Mouse (Mus musculus): Measurements from ENCODE around the gene Lypd6. TPM values are rescaled to one million over a fixed set of nuclear protein-coding genes. Genes with fewer than 3 reads are reported as not detected.

Gene Lypd6
- total and polyA plus RNA-seq, 3 experiments: not detected

- Histone ChIP-seq H3K27ac (ENCODE audit: control insufficient read depth, low read depth, low read length) (no peak overlapping the region), H3K4me3 (ENCODE audit: control insufficient read depth in 1 of 2, insufficient read depth in 1 of 2, low read depth in 2 of 2, low read length in 2 of 2) (no peak overlapping the region), H3K4me1 (ENCODE audit: control insufficient read depth in 1 of 2, insufficient read depth in 2 of 2, low read length in 2 of 2) (no peaks in the 10 kb centered on the region), H3K79me2 (ENCODE audit: control insufficient read depth, insufficient read depth, low read length, poor library complexity) (no peaks in the 10 kb centered on the region), H3K9ac (ENCODE audit: control insufficient read depth, low read depth, low read length, poor library complexity, severe bottlenecking) (no peak overlapping the region), H3K9me3 (replicated peaks; ENCODE audit: insufficient read depth, low read length) (no peaks in the 10 kb centered on the region), H3K27me3 (ENCODE audit: control insufficient read depth in 1 of 2, insufficient read depth in 2 of 2, low read length in 2 of 2) (no peaks in the 10 kb centered on the region), H3K36me3 (ENCODE audit: control insufficient read depth in 1 of 2, insufficient read depth in 2 of 2, low read length in 2 of 2) (no peaks in the 10 kb centered on the region)
- TF ChIP-seq UBTF (IDR thresholded peaks at IDR 0.05; ENCODE audit: borderline replicate concordance, insufficient read depth, low read depth, low read length) (no peak), KAT2A (conservative IDR thresholded peaks at IDR 0.05; ENCODE audit: low read depth, low read length) (no peak), ZKSCAN1 (IDR thresholded peaks at IDR 0.05; ENCODE audit: low read depth, low read length) (no peak), EP300 (IDR thresholded peaks at IDR 0.05; ENCODE audit: low read depth in 1 of 2, low read length in 2 of 2) (no peak), POLR2A (IDR thresholded peaks at IDR 0.05; ENCODE audit: control insufficient read depth in 1 of 2, insufficient read depth in 1 of 2, low read depth in 1 of 2, low read length in 2 of 2, poor library complexity in 1 of 2) (no peak), MEF2A (IDR thresholded peaks at IDR 0.05; ENCODE audit: extremely low read depth, insufficient replicate concordance, low read depth, low read length, poor library complexity, severe bottlenecking) (no peak), POLR2AphosphoS5 (IDR thresholded peaks at IDR 0.05; ENCODE audit: borderline replicate concordance, low read depth, low read length) (no peak), USF2 (IDR thresholded peaks at IDR 0.05; ENCODE audit: borderline replicate concordance in 1 of 2, insufficient read depth in 1 of 2, low read depth in 1 of 2, low read length in 2 of 2) (no peak), POLR2AphosphoS2 (IDR thresholded peaks at IDR 0.05; ENCODE audit: low read length) (no peak)
- DNase-seq (ENCODE audit: low read depth, low spot score): no peak
These were observed 120.6 kb downstream of the Lypd6 start for GRCm38 (mm10) chr2:50186711-50187405.

GRCm38 (mm10) chr2:50188856-50189255 is 122.6 kb downstream of the Lypd6 start:
- no peak for TF ChIP-seq JUND (IDR thresholded peaks at IDR 0.05; ENCODE audit: low read depth, low read length)
- TF ChIP-seq RCOR1 (IDR thresholded peaks at IDR 0.05; ENCODE audit: low read depth, low read length): no peak
- no peak for TF ChIP-seq MAX (IDR thresholded peaks at IDR 0.05; ENCODE audit: low read length)
- TF ChIP-seq MYB (IDR thresholded peaks at IDR 0.05; ENCODE audit: low read depth, low read length): no peak
- TF ChIP-seq MAFK (IDR thresholded peaks at IDR 0.05; ENCODE audit: borderline replicate concordance, low read depth, low read length): no peak
- no peak for TF ChIP-seq ZKSCAN1 (IDR thresholded peaks at IDR 0.05; ENCODE audit: low read depth, low read length)
- TF ChIP-seq GABPA (IDR thresholded peaks at IDR 0.05; ENCODE audit: low read depth, low read length): no peak
- TF ChIP-seq NRF1 (IDR thresholded peaks at IDR 0.05; ENCODE audit: insufficient read depth, low read depth, low read length, poor library complexity, severe bottlenecking): no peak
- TF ChIP-seq E2F4 (IDR thresholded peaks at IDR 0.05; ENCODE audit: borderline replicate concordance, low read depth, low read length): no peak
- TF ChIP-seq ZNF384 (IDR thresholded peaks at IDR 0.05; ENCODE audit: low read depth, low read length): no peak
- no peak for TF ChIP-seq CHD1 (IDR thresholded peaks at IDR 0.05; ENCODE audit: low read depth, low read length)

More at GRCm38 (mm10) chr2:50188856-50189255, 122.6 kb downstream of the Lypd6 start:
- Histone ChIP-seq H3K27ac (ENCODE audit: control insufficient read depth, low read depth, low read length) (no peak overlapping the region), H3K27me3 (ENCODE audit: control insufficient read depth in 1 of 2, insufficient read depth in 2 of 2, low read length in 2 of 2) (no peaks in the 10 kb centered on the region), H3K9ac (ENCODE audit: control insufficient read depth, low read depth, low read length, poor library complexity, severe bottlenecking) (no peak overlapping the region), H3K79me2 (ENCODE audit: control insufficient read depth, insufficient read depth, low read length, poor library complexity) (no peaks in the 10 kb centered on the region), H3K4me1 (ENCODE audit: control insufficient read depth in 1 of 2, insufficient read depth in 2 of 2, low read length in 2 of 2) (no peaks in the 10 kb centered on the region), H3K4me3 (ENCODE audit: control insufficient read depth in 1 of 2, insufficient read depth in 1 of 2, low read depth in 2 of 2, low read length in 2 of 2) (no peak overlapping the region), H3K36me3 (ENCODE audit: control insufficient read depth in 1 of 2, insufficient read depth in 2 of 2, low read length in 2 of 2) (no peaks in the 10 kb centered on the region), H3K9me3 (replicated peaks; ENCODE audit: insufficient read depth, low read length) (no peaks in the 10 kb centered on the region)
- DNase-seq (ENCODE audit: low read depth, low spot score): no peak
